Mouse (Mus musculus): ENCODE data around the gene Pprc1. TPM values are rescaled to one million over a fixed set of nuclear protein-coding genes. Genes with fewer than 3 reads are reported as not detected.

The Pprc1 gene
- total and polyA plus RNA-seq, 3 experiments = 27.8 to 135 (median 39.3) TPM

- TF ChIP-seq ZC3H11A (IDR thresholded peaks at IDR 0.05; ENCODE audit: low read depth, low read length) = no peak
These were observed 69.9 kb downstream of the Pprc1 start (continued) for GRCm38 (mm10) chr19:46114617-46115016.

- peaks cover 0 to 5% of the 10 kb centered on the region in 2 experiments; a peak in 1 of 4 replicates for H3K27me3 ChIP-seq (ENCODE audit: control insufficient read depth in 1 of 2, insufficient read depth in 2 of 2, low read length in 2 of 2)
- no peaks in the 10 kb centered on the region for H3K9me3 ChIP-seq (replicated peaks; ENCODE audit: insufficient read depth, low read length)
- DNase-seq (ENCODE audit: low read depth, low spot score) = peak; percentile 86
- no peak overlapping the region for H3K27ac ChIP-seq (ENCODE audit: control insufficient read depth, low read depth, low read length)
- no peak overlapping the region for H3K9ac ChIP-seq (ENCODE audit: control insufficient read depth, low read depth, low read length, poor library complexity, severe bottlenecking)
- H3K36me3 ChIP-seq (ENCODE audit: control insufficient read depth in 1 of 2, insufficient read depth in 2 of 2, low read length in 2 of 2) = peaks cover 0 to 2% of the 10 kb centered on the region in 2 experiments; a peak in 2 of 4 replicates
- H3K4me3 ChIP-seq (ENCODE audit: control insufficient read depth in 1 of 2, insufficient read depth in 1 of 2, low read depth in 2 of 2, low read length in 2 of 2) = no peak overlapping the region
- H3K79me2 ChIP-seq (ENCODE audit: control insufficient read depth, insufficient read depth, low read length, poor library complexity) = no peaks in the 10 kb centered on the region
- peaks cover 5 to 6% of the 10 kb centered on the region in 2 experiments; a peak in 3 of 4 replicates for H3K4me1 ChIP-seq (ENCODE audit: control insufficient read depth in 1 of 2, insufficient read depth in 2 of 2, low read length in 2 of 2)
- peak; percentile 60 for TF ChIP-seq ETS1 (IDR thresholded peaks at IDR 0.05; ENCODE audit: low read depth, low read length)
- no peak for TF ChIP-seq GABPA (IDR thresholded peaks at IDR 0.05; ENCODE audit: low read depth, low read length)
- TF ChIP-seq TAL1 (IDR thresholded peaks at IDR 0.05; ENCODE audit: low read length) = peak; percentile 93
- TF ChIP-seq USF2 (IDR thresholded peaks at IDR 0.05; ENCODE audit: borderline replicate concordance in 1 of 2, insufficient read depth in 1 of 2, low read depth in 1 of 2, low read length in 2 of 2) = no peak
- TF ChIP-seq MEF2A (IDR thresholded peaks at IDR 0.05; ENCODE audit: extremely low read depth, insufficient replicate concordance, low read depth, low read length, poor library complexity, severe bottlenecking) = no peak
- TF ChIP-seq NRF1 (IDR thresholded peaks at IDR 0.05; ENCODE audit: insufficient read depth, low read depth, low read length, poor library complexity, severe bottlenecking) = no peak
- peak; percentile 87 for TF ChIP-seq TCF12 (IDR thresholded peaks at IDR 0.05; ENCODE audit: low read depth, low read length)
- TF ChIP-seq ZKSCAN1 (IDR thresholded peaks at IDR 0.05; ENCODE audit: low read depth, low read length) = no peak
- peak; percentile 39; the same call in 1 of the 2 replicates for TF ChIP-seq MXI1 (IDR thresholded peaks at IDR 0.05; ENCODE audit: low read depth, low read length)
- no peak; the same call in 1 of the 2 replicates for TF ChIP-seq SMC3 (IDR thresholded peaks at IDR 0.05; ENCODE audit: low read depth, low read length)
- no peak for TF ChIP-seq CTCF (IDR thresholded peaks at IDR 0.05 in 2 of 3, conservative IDR thresholded peaks at IDR 0.05 in 1 of 3; ENCODE audit: control insufficient read depth in 1 of 3, insufficient read depth in 1 of 3, low read depth in 2 of 3, low read length in 3 of 3, poor library complexity in 1 of 3, severe bottlenecking in 1 of 3)
- peak; percentile 90 for TF ChIP-seq GATA1 (IDR thresholded peaks at IDR 0.05; ENCODE audit: low read depth, low read length)
- TF ChIP-seq UBTF (IDR thresholded peaks at IDR 0.05; ENCODE audit: borderline replicate concordance, insufficient read depth, low read depth, low read length) = no peak
- TF ChIP-seq ZNF384 (IDR thresholded peaks at IDR 0.05; ENCODE audit: low read depth, low read length) = no peak
- TF ChIP-seq E2F4 (IDR thresholded peaks at IDR 0.05; ENCODE audit: borderline replicate concordance, low read depth, low read length) = no peak
- TF ChIP-seq SIN3A (IDR thresholded peaks at IDR 0.05; ENCODE audit: low read length) = peak; percentile 80
- no peak for TF ChIP-seq JUND (IDR thresholded peaks at IDR 0.05; ENCODE audit: low read depth, low read length)
- no peak for TF ChIP-seq HCFC1 (IDR thresholded peaks at IDR 0.05; ENCODE audit: low read depth, low read length)
- TF ChIP-seq POLR2AphosphoS2 (IDR thresholded peaks at IDR 0.05; ENCODE audit: low read length) = no peak
- TF ChIP-seq POLR2A (IDR thresholded peaks at IDR 0.05; ENCODE audit: control insufficient read depth in 1 of 2, insufficient read depth in 1 of 2, low read depth in 1 of 2, low read length in 2 of 2, poor library complexity in 1 of 2) = no peak
- peak; percentile 75; the same call in 1 of the 2 replicates for TF ChIP-seq BHLHE40 (IDR thresholded peaks at IDR 0.05; ENCODE audit: borderline replicate concordance, low read depth, low read length)
- no peak for TF ChIP-seq KAT2A (conservative IDR thresholded peaks at IDR 0.05; ENCODE audit: low read depth, low read length)
- peak; percentile 70 for TF ChIP-seq MAX (IDR thresholded peaks at IDR 0.05; ENCODE audit: low read length)
- no peak for TF ChIP-seq USF1 (IDR thresholded peaks at IDR 0.05; ENCODE audit: low read depth, low read length)
- no peak for TF ChIP-seq POLR2AphosphoS5 (IDR thresholded peaks at IDR 0.05; ENCODE audit: borderline replicate concordance, low read depth, low read length)
- TF ChIP-seq MAZ (IDR thresholded peaks at IDR 0.05; ENCODE audit: low read depth, low read length) = 0 out of 2 replicates have a peak, but pooled peaks have one; percentile 22
- TF ChIP-seq CHD1 (IDR thresholded peaks at IDR 0.05; ENCODE audit: low read depth, low read length) = no peak
- peak; percentile 23; the same call in 1 of the 2 replicates for TF ChIP-seq MYB (IDR thresholded peaks at IDR 0.05; ENCODE audit: low read depth, low read length)
- TF ChIP-seq TBP (IDR thresholded peaks at IDR 0.05; ENCODE audit: low read depth, low read length) = no peak
- peak; percentile 86 for TF ChIP-seq MYC (IDR thresholded peaks at IDR 0.05; ENCODE audit: low read depth, low read length)
- no peak for TF ChIP-seq ZMIZ1 (IDR thresholded peaks at IDR 0.05; ENCODE audit: low read depth, low read length)
- TF ChIP-seq RCOR1 (IDR thresholded peaks at IDR 0.05; ENCODE audit: low read depth, low read length) = peak; percentile 64; the same call in 1 of the 2 replicates
- TF ChIP-seq ZC3H11A (IDR thresholded peaks at IDR 0.05; ENCODE audit: low read depth, low read length) = no peak
- TF ChIP-seq MAFK (IDR thresholded peaks at IDR 0.05; ENCODE audit: borderline replicate concordance, low read depth, low read length) = no peak
- TF ChIP-seq RAD21 (IDR thresholded peaks at IDR 0.05; ENCODE audit: low read depth, low read length) = peak; percentile 4
These were observed 74.8 kb downstream of the Pprc1 start for GRCm38 (mm10) chr19:46119458-46119857.
